Mouse (Mus musculus) limb, embryonic 11.5 days (tissue): Measurements from ENCODE around the gene Cldn19. TPM values are rescaled to one million over a fixed set of nuclear protein-coding genes. Genes with fewer than 3 reads are reported as not detected.

Experiments used
- ATAC-seq: fragments of 200-750 bp; cut with Nextera tagmentation; 2 replicates; pipeline ENCODE4 v1.8.0; 2017; ENCODE audit warnings: low read depth; ENCODE audit not compliant: insufficient number of reproducible peaks, low FRiP score, low TSS enrichment
- DNase-seq: peaks from one replicate; pipeline ENCODE4 v3.0.0-alpha.2; 2015; ENCODE audit warnings: low spot score
- H3K27ac ChIP-seq: fragments of 300-500 bp; sonication (generic); replicated peaks from 2 replicates; pipeline ENCODE4 v1.5.1; 2014; ENCODE audit warnings: low read depth, mild to moderate bottlenecking, low read length
- H3K27me3 ChIP-seq: fragments of 300-500 bp; sonication (generic); 2 replicates; pipeline ENCODE4 v1.6.1; 2014; ENCODE audit warnings: mild to moderate bottlenecking, low read length, mixed read lengths; ENCODE audit not compliant: control insufficient read depth, insufficient read depth
- H3K36me3 ChIP-seq: fragments of 300-500 bp; sonication (generic); 2 replicates; pipeline ENCODE4 v1.6.1; 2014; ENCODE audit warnings: mild to moderate bottlenecking, low read length, moderate library complexity, mixed read lengths; ENCODE audit not compliant: control insufficient read depth, insufficient read depth
- H3K4me1 ChIP-seq: fragments of 300-500 bp; sonication (generic); 2 replicates; pipeline ENCODE4 v1.6.1; 2014; ENCODE audit warnings: low read length, mixed read lengths; ENCODE audit not compliant: control insufficient read depth, insufficient read depth
- H3K4me2 ChIP-seq: fragments of 300-500 bp; sonication (generic); 2 replicates; pipeline ENCODE4 v1.6.1; 2014; ENCODE audit warnings: low read depth, mild to moderate bottlenecking, moderate library complexity; ENCODE audit not compliant: severe bottlenecking
- H3K4me3 ChIP-seq: fragments of 300-500 bp; sonication (generic); 2 replicates; pipeline ENCODE4 v1.5.1; 2014; ENCODE audit warnings: low read depth, low read length
- H3K9ac ChIP-seq: fragments of 300-500 bp; sonication (generic); 2 replicates; pipeline ENCODE4 v1.6.1; 2014; ENCODE audit warnings: mild to moderate bottlenecking, low read length
- H3K9me3 ChIP-seq: fragments of 300-500 bp; sonication (generic); 2 replicates; pipeline ENCODE4 v1.6.1; 2016; ENCODE audit warnings: low read length; ENCODE audit not compliant: control insufficient read depth
- WGBS: fragments of 180-500 bp; shearing (Covaris S2); extraction: QIAGEN DNeasy Blood & Tissue Kit; methylation state at CpG from one replicate; pipeline ENCODE4 v1.1.7; 2014; 5-methylcytosine and 5-hydroxymethylcytosine counted together
- polyA plus RNA-seq: library from polyadenylated mRNA; unstranded; fragments of >200 nt; fragmentation: Nextera tagmentation; extraction: Ambion mirVana; gene quantifications from 2 replicates; pipeline ENCODE4 v1.2.1, GENCODE M21; 2014

The Cldn19 gene
- 0.05 TPM in 1 of 2 replicates, not detected in the other for polyA plus RNA-seq

- H3K36me3 ChIP-seq = no peaks in the 10 kb centered on the region
- H3K4me2 ChIP-seq = no peak within 1 kb of the TSS
- H3K4me1 ChIP-seq = peaks cover 9% of the 10 kb centered on the region
- H3K4me3 ChIP-seq = no peak within 1 kb of the TSS
- ATAC-seq (no peak), DNase-seq (no peak)
- H3K9ac ChIP-seq = no peak within 1 kb of the TSS
- whole genome bisulfite sequencing = 77% methylated on average over 12 of the region's 12 CpGs
- no peaks in the 10 kb centered on the region for H3K9me3 ChIP-seq
- no peak within 1 kb of the TSS for H3K27ac ChIP-seq
- no peaks in the 10 kb centered on the region for H3K27me3 ChIP-seq
Measured at GRCm38 (mm10) chr4:119255351-119255750, at the start of gene Cldn19. Gene Cldn19 (plus strand): TSS chr4:119255414.

- ATAC-seq = no peak
- no peaks in the 10 kb centered on the region for H3K4me1 ChIP-seq
- H3K27ac ChIP-seq = no peak overlapping the region
- no peak overlapping the region for H3K4me2 ChIP-seq
- no peak overlapping the region for H3K9ac ChIP-seq
- no peak overlapping the region for H3K4me3 ChIP-seq
- 79% methylated on average over 8 of the region's 8 CpGs for WGBS
- no peaks in the 10 kb centered on the region for H3K9me3 ChIP-seq
- DNase-seq = no peak
- H3K36me3 ChIP-seq = no peaks in the 10 kb centered on the region
- H3K27me3 ChIP-seq = no peaks in the 10 kb centered on the region
Measured at GRCm38 (mm10) chr4:119216667-119217066, 38.5 kb upstream of the Cldn19 start.

- Histone ChIP-seq H3K9me3 (no peaks in the 10 kb centered on the region), H3K4me2 (no peak within 1 kb of the TSS), H3K36me3 (no peaks in the 10 kb centered on the region), H3K4me1 (no peaks in the 10 kb centered on the region), H3K9ac (no peak within 1 kb of the TSS), H3K27ac (no peak within 1 kb of the TSS), H3K27me3 (no peaks in the 10 kb centered on the region), H3K4me3 (no peak within 1 kb of the TSS)
- peak; percentile 32 for DNase-seq
- WGBS = 11% methylated on average over 11 of the region's 11 CpGs
- ATAC-seq = 0 out of 2 replicates have a peak, but pooled peaks have one; percentile 49
Measured at GRCm38 (mm10) chr4:119218169-119218568, 37.0 kb upstream of the Cldn19 start, which contains the start of gene Tmem269. Gene Tmem269 (minus strand): TSS chr4:119218217.

GRCm38 (mm10) chr4:119223696-119224095 is 31.5 kb upstream of the Cldn19 start:
- Histone ChIP-seq H3K4me1 (no peaks in the 10 kb centered on the region), H3K4me2 (no peak overlapping the region), H3K4me3 (no peak overlapping the region), H3K27ac (no peak overlapping the region), H3K36me3 (peaks cover 10% of the 10 kb centered on the region), H3K9ac (no peak overlapping the region), H3K27me3 (no peaks in the 10 kb centered on the region), H3K9me3 (no peaks in the 10 kb centered on the region)
- DNase-seq (no peak), ATAC-seq (no peak)
- 92% methylated on average over 1 of the region's 1 CpGs for WGBS

- H3K9me3 ChIP-seq = no peaks in the 10 kb centered on the region
- no peaks in the 10 kb centered on the region for H3K27me3 ChIP-seq
- no peak overlapping the region for H3K4me3 ChIP-seq
- DNase-seq (no peak), ATAC-seq (no peak)
- no peaks in the 10 kb centered on the region for H3K4me1 ChIP-seq
- WGBS = 95% methylated on average over 3 of the region's 3 CpGs
- H3K36me3 ChIP-seq = peaks cover 10% of the 10 kb centered on the region
- no peak overlapping the region for H3K9ac ChIP-seq
- H3K27ac ChIP-seq = no peak overlapping the region
- no peak overlapping the region for H3K4me2 ChIP-seq
Measured at GRCm38 (mm10) chr4:119224534-119224933, 30.7 kb upstream of the Cldn19 start.

GRCm38 (mm10) chr4:119225719-119226118 is 29.5 kb upstream of the Cldn19 start:
- 87% methylated on average over 9 of the region's 9 CpGs for WGBS
- no peak for ATAC-seq
- peaks cover 10% of the 10 kb centered on the region for H3K36me3 ChIP-seq

GRCm38 (mm10) chr4:119226751-119227150 is 28.5 kb upstream of the Cldn19 start:
- Histone ChIP-seq H3K4me3 (no peak overlapping the region), H3K4me2 (no peak overlapping the region), H3K27me3 (no peaks in the 10 kb centered on the region), H3K9me3 (no peaks in the 10 kb centered on the region), H3K9ac (no peak overlapping the region), H3K4me1 (no peaks in the 10 kb centered on the region), H3K36me3 (peaks cover 10% of the 10 kb centered on the region), H3K27ac (no peak overlapping the region)
- DNase-seq = no peak
- ATAC-seq = no peak
- WGBS = 96% methylated on average over 11 of the region's 11 CpGs

More at GRCm38 (mm10) chr4:119225719-119226118, 29.5 kb upstream of the Cldn19 start:
- Histone ChIP-seq H3K9ac (no peak overlapping the region), H3K9me3 (no peaks in the 10 kb centered on the region), H3K27ac (no peak overlapping the region), H3K4me3 (no peak overlapping the region), H3K4me1 (no peaks in the 10 kb centered on the region), H3K27me3 (no peaks in the 10 kb centered on the region), H3K4me2 (no peak overlapping the region)
- DNase-seq = no peak

- H3K36me3 ChIP-seq = no peaks in the 10 kb centered on the region
- peak within 1 kb of the TSS; percentile 79 for H3K9ac ChIP-seq
- H3K4me2 ChIP-seq = peak within 1 kb of the TSS; percentile 88
- H3K9me3 ChIP-seq = no peaks in the 10 kb centered on the region
- WGBS = under 1% methylated on average over 71 of the region's 71 CpGs
- H3K27ac ChIP-seq = no peak within 1 kb of the TSS
- no peaks in the 10 kb centered on the region for H3K27me3 ChIP-seq
- peak within 1 kb of the TSS; percentile 89 for H3K4me3 ChIP-seq
- peak; percentile 96 for ATAC-seq
- no peaks in the 10 kb centered on the region for H3K4me1 ChIP-seq
- peak; percentile 97 for DNase-seq
Measured at GRCm38 (mm10) chr4:119232410-119233255, 22.6 kb upstream of the Cldn19 start, which contains the start of the genes AU022252 and P3h1. Gene AU022252 (minus strand): TSS chr4:119232712. Gene P3h1 (plus strand): TSS chr4:119232915.
